Mouse (Mus musculus): ENCODE measurements around the gene Ufc1.

The Ufc1 gene

DNA sequence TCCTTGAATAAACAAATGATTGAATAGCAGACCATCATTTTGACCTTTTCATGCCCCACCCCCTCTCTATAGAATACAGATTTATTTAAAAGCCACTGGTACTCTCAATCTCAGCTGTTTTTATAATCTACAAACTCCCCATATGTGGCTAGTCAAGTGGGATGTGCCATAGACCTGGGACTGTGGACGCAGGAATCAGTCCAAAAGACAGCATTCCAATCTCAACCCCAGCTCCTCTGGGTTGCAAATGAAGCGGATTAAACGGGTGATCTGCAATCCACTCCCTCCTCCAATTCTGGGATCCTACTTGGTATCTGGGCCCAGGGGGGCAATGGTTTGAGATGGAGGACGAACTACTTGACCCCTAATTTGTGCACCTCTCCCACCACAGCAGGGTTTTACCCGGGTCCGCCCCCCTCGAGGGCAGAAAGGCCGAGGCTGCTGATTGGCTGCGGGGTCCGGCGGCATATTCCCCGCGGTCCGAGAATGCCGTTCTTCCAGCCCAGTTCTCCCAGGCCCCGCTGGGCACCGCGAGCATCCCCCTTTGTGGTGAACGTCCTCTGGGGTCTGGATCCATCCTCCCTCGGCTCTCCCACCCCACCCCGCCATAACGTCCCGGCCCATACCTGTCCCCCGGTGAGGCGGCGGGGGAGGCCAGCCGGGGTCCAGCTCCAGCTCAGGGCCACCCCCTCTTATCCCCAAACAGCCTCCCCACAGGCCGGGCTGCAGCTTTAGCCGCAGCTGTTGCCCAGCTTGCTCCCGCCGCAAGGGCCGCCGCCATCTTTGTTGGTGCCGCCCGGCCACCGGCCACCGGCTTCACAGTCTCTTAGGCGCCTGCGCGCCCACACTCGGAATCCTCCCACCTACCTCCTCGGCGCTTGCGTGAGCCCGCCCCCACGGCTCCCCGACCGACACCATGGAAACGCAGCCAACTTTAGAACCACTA is 7.4 kb downstream of the Ufc1 start, which contains the start of gene Usp21:
TSS of gene Usp21 (minus strand) at position 856 of the 946 bp plus-strand sequence.
- peak; percentile 88 to 89 for DNase-seq

DNA sequence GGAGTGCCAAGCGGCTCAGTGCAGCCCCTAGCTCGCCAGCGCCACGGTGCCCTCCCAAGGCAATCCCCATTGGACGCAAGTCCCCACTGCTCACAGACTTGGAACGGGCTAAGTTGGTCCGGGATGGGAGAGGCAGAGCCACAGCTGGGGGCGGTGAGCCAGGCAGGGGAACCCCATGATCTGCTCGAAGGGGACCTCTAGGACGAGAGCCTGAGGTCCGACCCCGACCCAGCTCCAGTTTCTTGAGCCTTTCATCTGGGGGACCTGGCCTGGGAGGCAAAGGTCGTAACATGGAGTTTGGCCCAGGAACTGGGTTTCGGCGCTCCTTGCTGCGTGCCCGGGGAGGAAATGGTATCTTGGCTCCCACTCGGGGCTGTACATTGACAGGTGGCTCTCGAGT is 8.3 kb downstream of the Ufc1 start:
- no peak for DNase-seq

DNA sequence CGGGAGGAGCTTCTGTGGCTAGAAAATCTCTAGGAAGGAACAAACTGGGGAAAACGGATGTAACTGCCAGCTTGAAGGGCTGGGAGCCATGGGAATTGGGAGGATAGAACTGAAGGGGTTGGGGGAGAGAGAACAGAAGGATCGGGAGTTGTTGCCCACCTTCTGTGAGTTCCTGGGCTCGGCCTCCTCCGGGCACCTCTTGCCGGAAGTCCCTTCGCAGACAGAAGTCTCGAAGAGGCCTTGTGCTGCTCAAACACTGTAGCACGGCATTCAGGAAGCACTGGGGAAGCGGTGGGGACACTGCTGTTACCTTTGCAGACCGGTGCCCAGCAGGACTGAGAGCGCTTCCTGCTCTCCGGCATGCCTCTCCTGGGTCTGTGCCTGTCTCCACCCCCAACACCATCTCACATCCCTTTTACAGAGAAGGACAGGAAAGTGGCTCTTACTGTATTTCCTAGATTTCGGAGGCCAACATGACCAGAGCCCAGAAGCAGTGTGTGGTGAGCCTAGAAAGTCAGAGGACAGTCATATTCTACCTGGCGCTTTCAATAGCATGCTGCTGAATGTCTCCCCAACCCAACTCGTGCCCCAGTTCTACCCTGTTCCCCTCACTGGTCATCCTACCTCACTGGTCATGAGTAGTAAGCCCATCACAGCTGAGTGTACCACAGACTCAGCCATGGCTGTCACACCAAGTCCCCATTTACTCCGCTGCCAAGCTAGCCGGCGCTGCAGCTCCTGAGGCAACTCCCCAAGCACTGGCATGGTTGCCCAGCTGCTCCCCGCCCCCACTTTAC is 9.5 kb downstream of the Ufc1 start:
- no peak for DNase-seq

DNA sequence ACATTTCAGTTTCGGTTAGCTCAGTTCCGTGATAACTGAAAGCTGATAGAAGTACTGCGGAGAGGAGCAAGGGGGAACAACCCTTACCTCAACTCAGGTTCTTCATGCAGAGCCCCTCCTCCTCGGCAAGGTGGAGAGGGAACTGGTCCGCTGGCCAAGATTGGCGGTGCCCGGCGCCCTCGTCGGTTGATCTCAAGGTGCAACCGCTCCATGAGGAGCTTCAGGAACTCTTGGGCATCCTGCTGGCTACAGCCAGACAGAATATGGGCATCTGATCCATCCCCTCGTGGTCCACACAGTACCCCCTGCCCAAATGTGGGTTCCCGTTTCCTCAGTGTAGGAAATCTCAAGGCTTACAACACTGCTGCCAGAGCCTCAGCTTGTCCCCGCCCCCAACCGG is 10.3 kb downstream of the Ufc1 start:
- DNase-seq = no peak

DNA sequence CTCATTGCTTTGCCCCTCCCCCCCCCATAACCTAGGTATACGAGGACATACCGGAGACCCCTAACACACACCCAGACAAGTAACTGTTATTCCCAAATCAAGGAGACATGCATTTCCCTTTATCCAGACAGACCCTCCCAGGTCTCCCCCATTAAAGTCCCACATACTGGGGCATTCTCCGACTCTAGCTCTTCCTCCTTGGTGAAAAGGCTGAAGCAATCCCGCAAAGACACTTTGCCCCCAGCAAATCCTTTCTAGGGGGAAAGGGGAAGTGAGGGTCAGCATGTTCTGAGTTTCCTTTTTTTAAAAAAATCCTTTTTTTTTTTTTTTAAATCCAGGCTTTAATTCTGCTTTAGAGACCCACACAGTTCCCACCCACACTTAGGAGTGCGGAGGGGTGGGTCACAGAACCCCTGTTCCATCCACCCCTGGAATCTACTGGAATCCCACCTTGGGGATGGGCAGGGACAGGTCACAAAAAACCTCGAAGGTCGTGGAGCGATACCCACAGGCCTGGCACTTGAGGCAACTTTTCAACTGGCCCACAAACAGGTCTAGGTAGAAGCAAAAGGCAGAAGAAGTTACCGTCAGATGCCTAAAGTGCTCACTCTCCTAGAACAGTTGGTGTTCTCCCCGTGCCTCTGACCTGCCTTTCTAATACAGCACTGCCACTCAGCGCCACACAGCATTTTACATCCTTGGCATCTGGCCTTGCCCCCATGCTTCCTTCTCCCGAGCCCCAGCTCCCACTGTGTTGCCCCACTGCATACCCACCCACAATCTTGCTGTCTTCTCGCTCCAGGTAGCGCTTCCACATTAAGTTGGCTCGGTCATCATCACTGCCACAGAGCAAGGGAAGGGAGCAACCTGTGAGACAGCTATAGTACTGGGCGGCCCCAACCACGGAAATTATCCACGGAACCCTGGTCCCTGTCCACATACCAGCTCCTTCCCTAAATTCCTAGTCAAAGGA is 11.3 kb downstream of the Ufc1 start:
- DNase-seq = no peak

DNA sequence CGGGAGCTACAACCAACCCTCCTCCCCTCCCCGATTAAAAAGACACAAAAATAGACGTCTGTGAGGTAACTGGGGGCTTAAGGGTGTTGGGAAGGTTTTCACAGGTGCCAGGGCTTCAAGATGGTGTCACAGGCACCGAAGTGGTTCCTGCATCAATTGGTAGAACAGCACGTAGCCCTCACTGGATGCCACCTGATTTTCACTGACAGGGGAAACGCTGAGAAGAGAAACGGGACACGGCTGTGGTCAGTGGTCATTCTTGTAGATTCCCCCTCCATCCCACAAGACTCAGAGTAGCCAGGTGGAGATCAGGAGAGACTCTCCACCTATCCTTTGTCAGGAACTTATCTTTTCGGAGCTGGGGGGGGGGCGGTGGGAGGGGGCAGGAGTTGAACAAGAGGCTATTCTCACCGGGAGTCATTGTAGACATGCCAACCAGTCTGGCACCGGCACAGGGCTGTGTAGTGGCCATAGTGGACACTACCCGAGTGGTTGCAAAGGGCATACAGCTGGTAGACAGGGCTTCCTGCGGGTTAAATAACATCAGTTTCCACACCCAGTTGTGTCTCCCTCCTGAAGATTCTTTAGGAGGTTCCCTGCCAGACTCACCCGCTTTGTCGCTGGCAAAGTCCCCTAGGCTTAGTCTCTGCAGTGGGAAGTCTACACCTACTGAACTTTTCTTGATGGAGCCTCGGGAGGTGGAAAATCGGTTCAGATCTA is 12.6 kb downstream of the Ufc1 start:
- DNase-seq = no peak

DNA sequence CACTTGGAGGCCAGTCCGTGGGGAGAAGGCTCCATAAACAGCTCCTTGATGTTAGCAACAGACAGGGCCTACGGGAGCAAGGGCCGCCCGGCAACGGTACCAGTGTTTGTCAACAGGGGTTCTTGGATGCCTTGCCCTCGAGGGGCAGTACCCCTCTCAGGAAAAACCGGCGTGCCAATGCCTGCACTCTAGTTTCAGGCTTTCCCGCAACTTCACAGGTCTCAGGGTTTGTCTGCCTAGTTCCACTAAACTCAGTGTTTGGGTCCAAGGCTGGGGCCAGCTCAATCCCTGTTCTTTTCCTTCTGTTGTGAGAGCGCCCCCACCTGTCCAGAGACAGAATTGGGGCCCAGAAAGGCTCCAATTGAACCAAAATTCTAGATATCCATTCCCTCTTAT is 13.3 kb downstream of the Ufc1 start:
- DNase-seq = peak; percentile 43 to 62

DNA sequence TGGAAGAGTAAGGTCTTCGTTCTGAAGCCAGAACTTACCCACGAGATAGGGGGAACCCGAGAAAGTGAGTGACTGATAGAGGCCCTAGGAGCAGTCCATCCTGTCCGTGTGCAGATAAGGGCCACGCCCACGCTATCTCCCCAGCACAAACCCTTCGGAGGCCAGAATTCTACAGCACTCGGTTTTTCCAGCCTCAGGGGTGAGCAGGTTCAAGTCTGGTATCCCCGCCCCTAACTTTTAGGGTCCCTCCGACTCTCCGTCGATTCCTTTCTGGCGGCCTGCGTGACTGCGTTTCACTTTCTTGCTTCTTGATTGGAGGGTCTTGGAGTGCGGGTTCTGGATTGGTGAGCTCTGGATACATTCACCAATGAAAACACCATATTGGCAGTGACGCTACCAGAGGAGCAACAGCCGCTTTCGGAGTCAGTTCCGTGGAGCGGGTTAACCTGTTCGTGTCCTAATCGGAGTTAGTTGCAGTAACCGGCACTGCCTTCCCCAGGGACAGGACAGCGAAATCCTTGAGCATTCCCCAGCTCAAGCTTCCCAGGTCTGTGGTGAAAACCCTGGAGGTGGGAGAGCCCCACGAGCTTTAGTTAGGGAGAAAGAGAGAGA is 13.8 kb downstream of the Ufc1 start, which contains the start of gene Ppox:
TSS of gene Ppox (minus strand) at position 271 of the 612 bp plus-strand sequence.
- peak; percentile 86 to 93 for DNase-seq

DNA sequence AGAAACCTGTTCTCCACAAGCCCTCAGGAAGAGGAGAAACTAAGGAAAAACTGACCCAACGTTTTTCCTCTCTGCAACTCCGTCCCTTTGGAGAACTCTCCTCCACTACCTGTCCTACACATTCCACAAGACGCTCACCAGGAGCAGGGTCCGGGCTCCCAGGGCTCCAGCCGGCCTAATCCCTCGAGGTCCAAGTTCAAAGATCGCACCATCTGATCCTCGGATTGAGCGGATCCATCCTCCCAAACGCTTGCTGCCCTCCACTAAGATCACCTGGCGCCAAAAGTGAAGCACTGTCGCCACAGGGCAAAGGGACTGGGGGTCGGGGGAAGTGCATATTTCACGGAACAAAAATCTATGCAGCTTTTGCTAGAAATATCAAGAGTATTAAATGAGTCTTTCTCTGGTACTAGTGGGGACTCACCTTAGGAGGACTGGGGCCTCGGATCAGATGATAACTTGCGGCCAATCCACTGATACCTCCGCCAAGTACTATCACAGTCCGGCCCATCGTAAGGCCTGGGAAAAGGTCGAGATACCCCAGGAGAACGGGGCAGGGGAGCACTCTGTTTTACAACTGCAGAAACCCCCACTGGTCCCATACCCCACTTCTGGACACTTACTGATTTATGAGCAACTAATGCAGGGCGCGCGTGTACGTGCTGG is 14.4 kb downstream of the Ufc1 start:
- peak in 1 of 2 experiments; percentile 8 for DNase-seq

DNA sequence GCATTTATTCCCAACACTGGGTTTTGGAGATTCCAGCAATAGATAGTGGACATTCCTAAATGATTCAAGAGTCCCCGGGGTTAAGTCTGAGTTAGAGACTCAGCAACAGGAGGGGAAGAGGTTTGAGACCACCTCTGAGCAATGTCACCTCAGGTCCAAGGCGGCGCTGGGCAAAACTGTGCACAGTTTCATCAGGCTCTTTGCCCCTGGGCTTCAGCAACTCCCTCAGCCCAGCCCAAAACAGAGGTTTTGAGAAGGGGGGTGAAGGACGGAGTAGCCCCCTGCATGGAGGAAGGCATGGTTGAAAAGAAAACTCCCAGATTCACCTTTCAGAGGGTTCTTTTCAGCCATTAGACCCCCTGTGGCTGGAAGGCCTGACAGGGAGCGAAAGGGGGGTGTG is 15.1 kb downstream of the Ufc1 start:
- peak in 1 of 2 experiments; percentile 5 for DNase-seq

DNA sequence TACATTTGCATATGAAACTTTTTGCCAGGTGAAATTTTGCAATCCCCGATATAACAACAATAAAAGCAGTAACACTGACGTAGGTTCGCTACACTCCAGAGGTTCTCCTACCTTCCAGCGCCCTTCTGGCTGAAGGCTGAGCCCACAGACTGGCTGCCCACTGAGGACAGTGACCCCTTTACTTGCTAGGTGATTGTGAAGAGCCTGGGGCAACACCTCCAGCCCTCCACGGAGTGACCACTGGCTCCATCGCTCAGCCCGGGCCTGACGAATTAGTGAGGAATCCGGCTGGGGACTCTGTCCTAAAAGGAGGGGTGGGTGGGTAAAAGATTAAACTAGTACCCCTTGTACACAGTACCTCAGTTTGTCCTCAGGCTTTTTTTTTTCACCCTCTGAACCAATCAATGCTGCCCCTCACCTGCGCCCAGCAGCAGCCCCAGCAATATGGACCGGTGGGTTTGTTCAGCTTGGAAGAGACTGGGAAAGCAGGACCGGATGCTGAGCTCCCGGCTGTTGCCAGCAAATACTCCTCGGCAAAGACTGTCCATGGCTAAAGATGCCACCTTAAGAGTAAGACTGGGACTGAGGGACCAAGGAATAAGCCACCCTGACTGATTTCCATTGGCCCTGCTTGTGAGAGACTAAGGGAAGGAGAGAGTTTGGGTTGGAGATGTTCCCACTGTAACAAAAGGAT is 15.7 kb downstream of the Ufc1 start:
- peak in 1 of 2 experiments; percentile 2 for DNase-seq

DNA sequence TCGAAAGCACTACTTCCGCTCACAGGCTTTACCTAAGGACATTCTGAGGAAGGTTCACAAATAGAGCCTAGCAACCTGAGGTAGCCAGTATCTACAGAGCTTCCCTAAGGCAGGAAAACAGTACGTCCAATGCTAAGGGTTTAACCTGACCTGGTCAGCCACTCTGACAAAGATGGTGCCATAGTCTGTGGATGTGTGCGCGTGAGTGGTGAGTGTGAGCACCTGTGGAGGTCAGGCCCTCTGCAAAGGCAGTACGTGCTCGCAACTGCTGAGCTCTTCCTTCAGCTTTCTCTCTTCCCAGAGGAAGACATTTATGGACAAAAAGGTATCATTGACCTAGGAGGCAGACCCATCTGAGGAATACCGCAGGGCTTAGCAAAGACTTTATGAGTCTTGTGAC is 16.4 kb downstream of the Ufc1 start:
- no peak for DNase-seq

DNA sequence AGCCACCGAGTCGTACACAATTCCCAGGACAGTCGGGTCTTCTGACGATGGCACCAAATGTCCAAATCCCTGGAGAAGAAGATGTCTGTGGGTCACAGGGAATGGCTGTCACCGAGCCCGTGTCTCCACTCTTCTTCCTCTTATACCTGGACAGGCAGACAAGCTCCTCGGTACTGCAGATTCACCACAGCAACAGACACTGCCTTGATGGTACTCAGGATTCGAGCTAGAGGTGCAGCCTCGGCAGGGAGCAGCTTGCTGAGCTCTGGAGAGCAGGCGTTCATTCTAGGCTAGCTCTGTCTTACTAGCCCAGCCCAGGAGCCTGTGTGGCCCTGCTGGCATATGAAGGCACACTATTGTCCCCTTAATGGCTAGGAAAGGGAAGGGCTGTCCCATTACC is 17.1 kb downstream of the Ufc1 start:
- DNase-seq = no peak

DNA sequence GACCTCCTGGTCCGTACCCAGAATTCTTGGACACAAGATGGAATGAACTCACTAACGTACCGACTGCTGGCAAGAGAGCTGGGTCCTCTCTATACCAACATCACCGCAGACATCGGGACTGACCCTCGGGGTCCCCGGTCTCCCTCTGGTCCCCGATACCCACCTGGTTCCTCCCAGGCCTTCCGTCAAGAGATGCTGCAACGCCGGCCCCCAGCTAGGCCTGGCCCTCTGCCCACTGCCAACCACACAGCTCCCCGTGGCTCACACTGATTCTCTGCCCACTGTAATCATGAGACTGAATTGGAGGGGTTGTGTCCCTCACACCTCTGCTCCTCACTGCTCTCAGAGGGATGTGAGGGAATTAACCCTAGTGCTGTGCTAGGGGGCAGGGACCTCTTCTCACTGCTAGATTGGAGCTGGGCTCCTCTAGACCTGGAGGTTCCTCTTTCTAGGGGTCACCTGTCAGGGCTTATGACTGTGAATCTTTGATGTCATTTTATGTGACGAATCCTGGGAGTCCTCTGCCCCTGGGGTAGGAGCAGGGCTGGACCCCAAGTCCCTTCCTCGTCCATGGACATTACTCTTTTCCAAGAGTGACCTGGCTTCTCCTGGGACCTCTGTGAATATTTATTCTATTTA is 18.6 kb downstream of the Ufc1 start:
- no peak for DNase-seq

DNA sequence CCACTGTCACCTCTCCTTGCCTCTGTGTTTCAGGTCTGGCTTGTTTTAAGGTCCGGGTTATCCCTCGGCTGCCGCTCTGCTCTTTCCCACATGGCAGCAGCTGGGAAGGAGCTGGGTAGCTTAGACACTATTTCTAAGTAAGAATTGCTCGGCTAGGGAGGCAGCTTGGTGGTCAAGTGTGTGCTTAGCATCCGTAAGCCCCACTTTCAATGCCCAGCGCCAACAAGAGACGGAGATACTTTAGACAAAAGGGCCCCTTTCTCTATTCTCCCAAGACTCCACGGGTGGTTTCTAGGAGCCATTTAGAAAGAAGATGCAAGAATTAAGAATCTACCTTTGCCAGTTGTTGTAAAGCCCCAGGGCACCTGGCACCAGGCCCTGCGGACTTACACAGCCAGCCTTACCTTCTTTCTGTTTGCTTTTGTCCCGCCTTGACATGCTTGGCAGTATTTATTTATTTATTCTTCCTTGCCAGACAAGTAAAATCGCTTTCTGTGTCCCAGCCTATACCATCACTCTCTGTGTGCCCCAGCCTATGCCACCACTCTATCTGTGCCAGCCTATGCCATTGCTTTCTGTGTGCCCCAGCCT is 19.6 kb downstream of the Ufc1 start:
- no peak for DNase-seq

DNA sequence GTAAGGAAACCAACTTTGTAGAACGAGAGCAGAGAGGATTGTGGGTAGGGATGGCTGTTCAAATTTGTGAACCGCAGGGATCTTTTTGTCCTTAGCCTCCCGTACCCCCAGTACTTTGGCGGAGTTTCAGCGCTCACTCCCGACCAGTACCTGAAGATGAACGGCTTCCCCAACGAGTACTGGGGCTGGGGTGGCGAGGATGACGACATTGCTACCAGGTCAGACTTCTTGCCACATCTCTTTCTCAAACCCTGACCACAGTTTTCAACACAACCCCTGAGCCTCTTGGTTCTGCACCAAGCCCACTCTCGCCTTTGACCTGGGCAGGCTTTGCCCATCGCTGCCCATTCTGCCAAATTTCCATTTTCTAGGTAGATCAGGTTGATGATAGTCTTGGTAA is 20.7 kb downstream of the Ufc1 start:
- DNase-seq = no peak

DNA sequence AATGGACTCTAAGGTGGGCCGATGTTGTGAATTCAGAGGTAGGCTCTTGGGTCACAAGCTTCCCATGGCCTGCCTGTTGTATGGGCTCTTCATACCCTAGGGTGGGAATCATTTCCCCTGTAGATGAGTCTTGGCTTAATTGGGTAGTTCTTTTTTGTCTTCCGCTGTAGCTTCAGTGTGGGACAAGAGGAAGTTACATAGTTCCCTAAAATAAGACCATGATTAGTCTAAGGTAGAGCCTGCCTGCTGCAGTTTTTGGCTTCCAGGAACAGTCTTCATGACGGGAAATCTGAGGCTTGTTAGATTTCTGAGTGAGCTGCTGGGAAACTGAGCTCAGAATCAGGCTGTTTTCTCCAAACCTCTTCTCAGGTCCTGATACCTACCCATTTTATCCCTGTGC is 22.7 kb downstream of the Ufc1 start:
- no peak for DNase-seq

DNA sequence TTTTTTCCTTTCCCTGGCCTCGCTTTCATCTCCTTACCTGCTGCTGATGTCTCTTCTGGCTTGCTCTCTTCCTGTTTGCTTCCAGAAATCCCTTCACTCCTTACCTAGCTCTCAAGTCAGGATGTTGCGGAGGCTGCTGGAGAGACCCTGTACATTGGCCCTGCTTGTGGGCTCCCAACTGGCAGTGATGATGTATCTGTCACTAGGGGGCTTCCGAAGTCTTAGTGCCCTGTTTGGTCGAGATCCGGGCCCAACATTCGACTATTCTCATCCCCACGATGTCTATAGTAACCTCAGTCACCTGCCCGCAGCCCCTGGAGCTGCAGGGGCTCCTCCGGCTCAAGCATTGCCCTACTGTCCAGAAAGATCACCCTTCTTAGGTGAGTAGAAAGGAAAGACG is 23.2 kb downstream of the Ufc1 start:
- no peak for DNase-seq

DNA sequence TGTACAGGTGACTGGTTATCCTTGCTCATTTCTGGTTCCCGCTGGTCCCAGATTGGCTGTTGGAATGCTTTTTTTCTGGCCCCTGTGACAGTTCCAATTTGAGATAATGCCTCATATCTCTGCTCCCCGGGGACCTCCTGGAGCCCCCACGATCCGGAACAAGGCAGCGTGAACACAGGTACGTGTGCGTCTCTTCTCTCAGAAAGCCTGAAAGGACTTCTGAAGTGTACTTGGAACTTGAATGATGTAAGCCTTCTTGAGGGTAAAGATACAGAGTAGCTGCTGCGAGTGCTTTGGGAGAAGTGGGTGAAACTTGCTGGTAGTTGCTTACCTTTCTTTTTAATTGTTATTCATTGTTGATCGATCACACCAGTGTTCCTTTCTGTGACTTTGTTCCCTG is 23.6 kb downstream of the Ufc1 start:
- DNase-seq = no peak
